Mouse (Mus musculus): Measurements from ENCODE around the gene Efcab9.

GRCm38 (mm10) chr11:32536954-32537353, 5.1 kb upstream of the Efcab9 start:
- TF ChIP-seq POLR2A (IDR thresholded peaks at IDR 0.05; ENCODE audit: low read depth, low read length) (no peak), CTCF (IDR thresholded peaks at IDR 0.05; ENCODE audit: borderline replicate concordance, insufficient read depth, low read length) (no peak)

Measured in embryonic fibroblast, embryonic 13.5 days (primary cell).